Mouse (Mus musculus) CD4-positive, CD25-positive, alpha-beta regulatory T cell, adult 2 months (primary cell): ENCODE data around the gene Tmem186.

ENCODE experiments used
- DNase-seq: peaks from one replicate; pipeline ENCODE4 v3.0.0-alpha.2; 2012; ENCODE audit warnings: low read depth, low spot score

Gene Tmem186

DNA sequence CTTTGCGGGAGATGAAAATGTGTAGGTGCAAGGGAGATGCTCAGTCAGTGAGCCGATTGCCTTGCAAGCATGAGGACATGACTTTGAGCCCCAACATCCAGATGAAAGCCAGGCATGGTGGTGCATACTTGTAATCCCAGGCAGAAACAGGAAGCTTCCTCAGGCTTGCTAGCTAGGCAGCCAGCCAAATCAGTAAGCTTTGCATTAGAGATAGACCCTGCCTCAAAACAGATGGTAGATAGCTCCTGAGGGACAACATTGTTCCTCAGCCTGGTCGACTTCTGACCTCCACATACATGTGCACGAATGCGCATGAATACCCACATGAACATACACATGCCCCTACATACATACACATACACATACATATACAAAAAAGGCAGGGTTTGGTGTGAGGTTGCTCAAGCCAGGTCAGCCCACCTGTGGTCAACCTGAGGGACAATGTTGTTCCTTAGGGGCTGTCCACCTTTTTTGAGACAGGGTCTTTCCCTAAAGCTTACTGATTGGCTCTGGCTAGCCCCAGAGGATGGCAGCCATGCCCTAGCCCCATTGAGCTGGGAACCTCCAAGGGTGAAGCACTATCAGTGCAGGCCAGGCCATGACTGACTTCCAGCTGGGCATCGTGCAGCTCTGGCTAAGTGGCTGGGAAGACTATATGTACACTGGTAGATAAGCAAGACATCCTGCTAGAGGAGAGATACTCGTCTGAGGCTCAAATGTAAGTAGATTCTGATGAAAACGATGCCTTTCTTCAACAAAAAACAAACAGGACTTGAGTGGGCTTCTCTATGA lies 25.1 kb downstream of the Tmem186 start:
- DNase-seq, result no peak

DNA sequence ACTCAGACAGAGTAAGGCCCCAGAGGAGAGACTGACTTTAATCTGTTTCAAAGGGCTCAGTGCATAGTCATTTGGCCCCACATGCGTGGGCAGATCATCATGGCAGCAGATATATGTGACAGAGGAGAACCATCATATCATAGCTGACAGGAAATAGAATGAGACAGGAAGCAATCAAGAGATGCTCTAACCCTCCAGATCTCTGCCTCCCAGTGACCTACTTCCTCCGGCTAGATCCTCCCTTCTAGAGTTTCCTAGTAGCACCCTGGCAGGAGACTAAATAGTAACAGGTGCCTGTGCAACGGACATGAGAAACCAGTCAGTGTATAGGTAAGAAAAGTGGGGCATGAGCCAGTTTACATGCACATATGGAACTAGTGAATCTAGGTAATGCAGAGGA lies 27.1 kb downstream of the Tmem186 start:
- peak; percentile 38 for DNase-seq

DNA sequence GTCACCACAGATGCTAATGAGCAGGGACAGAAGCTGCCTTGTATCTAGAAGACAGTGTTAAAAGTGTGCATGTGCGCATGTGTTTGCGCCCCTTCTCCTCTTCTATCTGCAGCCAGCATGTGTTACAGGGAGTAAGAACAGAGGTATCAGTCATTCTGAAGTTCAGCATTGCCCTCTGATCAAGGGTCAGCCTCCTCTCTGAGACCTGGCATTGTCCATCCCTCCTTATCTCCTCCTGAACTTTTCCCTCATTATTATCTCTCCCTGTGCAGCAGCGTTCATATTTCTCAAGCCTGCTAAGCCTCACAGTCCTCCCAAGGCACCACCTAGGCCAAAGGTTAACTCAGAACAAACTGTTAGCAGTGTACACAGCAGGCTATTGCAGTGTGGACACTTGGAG lies 33.7 kb downstream of the Tmem186 start:
- no peak for DNase-seq

DNA sequence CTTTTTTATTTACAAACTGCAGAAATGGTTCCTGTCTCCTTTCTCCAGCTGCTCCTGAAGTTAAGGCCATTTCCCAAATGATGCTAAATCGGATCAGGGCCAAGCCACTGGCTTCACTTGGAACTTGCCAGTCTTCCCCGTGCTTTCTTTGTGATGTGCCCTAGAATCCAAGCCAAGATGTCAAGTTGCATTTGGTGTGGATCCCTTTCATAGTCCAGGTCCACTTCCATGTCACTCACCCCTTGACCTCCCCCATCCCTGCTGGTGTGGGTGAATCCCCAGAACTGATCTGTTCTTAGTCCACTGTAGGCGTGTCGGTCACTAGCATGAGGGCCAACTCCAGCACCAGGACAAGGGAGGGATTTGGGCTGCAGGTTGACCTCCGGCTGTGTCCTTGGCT lies 40.0 kb downstream of the Tmem186 start:
- no peak for DNase-seq

DNA sequence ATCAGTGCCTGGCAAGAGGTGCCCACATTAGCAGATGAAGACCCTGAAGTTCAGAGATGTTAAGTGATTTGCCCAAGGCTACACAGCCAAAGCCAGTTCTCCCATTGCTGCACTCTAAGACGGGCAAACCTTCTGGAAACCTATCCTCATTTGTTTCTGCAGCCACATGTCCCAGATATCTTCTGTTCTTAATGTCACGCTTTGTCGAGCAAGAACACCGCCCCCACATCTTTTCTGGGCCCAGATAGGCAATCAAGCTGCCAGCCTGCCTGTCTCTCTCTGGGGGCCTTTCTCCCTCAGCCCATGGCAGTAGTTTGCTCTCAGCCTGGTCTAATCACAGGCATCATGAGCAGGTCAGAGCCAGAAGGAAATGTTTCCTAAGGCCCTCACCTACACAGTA lies 41.2 kb downstream of the Tmem186 start:
- DNase-seq, result no peak

DNA sequence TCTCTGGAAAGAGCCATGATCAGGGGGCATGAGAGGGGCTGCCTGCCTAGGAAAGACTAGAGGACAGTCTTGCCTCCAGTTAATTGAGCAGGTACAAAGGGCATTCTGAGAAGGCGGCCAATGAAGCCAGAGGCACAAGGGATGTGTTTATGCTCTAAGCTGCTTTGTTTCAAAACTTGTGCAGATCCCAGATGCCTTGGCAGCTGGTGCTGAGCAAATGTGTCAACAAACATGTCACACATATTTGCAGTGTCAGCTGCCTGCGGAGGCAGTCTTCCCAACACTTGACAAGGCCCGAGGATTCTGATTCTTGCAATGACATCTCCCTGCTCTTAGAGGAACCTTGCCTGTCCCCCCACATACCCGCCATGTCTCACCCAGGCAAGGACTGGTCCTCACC lies 42.1 kb downstream of the Tmem186 start:
- no peak for DNase-seq

DNA sequence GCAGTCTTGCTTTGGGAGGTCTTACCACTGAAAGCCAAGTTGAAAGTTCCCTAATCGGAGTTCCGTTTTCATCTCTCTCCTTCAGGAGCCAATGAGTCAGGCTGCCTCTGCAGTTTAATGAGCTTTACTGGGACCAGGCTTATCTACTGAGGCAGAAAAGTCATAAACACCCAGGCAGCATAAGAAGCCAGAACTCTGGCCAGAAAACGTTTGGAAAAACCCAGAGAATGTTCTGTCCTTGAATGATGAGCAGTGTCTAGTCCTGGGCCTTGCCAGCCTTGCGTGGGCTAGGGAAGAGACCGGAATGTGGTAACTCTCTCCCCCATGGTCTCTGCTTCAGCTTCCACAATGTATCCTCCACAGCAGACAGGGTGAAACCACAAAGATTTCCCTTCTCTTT lies 52.5 kb downstream of the Tmem186 start:
- DNase-seq, result no peak

DNA sequence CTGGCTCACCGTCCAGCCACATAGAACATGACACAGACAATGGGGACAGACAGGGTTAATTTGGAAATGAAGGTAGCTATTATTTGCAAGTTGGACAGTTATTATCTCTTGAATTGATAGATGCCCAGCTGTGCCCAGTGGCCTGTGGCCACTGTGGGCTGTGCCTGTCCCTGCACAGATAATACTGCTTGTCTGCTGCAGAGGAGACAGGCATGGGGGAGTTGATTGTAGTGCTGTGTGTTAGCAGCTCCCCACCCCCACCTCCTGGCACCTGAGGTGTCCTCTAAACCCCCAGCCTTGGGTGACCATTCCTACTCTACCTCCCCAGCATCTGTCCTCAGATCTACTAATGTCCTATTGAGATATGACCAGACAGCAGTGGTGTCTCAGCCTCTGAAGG lies 53.3 kb downstream of the Tmem186 start:
- DNase-seq, result no peak
